Mouse (Mus musculus) kidney, embryonic 15.5 days (tissue): Measurements from ENCODE around the gene Sipa1l3. TPM values are rescaled to one million over a fixed set of nuclear protein-coding genes. Genes with fewer than 3 reads are reported as not detected.

ENCODE experiments used
- ATAC-seq: fragments of 200-750 bp; cut with Nextera tagmentation; replicated peaks from 2 replicates; pipeline ENCODE4 v1.8.0; 2017; ENCODE audit warnings: moderate TSS enrichment; ENCODE audit not compliant: low FRiP score
- H3K27ac ChIP-seq: fragments of 300-500 bp; sonication (generic); 2 replicates; pipeline ENCODE4 v1.5.1; 2015; ENCODE audit warnings: mild to moderate bottlenecking, inconsistent platforms
- H3K27me3 ChIP-seq: fragments of 300-500 bp; sonication (generic); 2 replicates; pipeline ENCODE4 v1.6.1; 2015; ENCODE audit warnings: inconsistent platforms
- H3K36me3 ChIP-seq: fragments of 300-500 bp; sonication (generic); 2 replicates; pipeline ENCODE4 v1.6.1; 2015; ENCODE audit warnings: inconsistent platforms
- H3K4me1 ChIP-seq: fragments of 300-500 bp; sonication (generic); 2 replicates; pipeline ENCODE4 v1.6.1; 2015; ENCODE audit warnings: inconsistent platforms
- H3K4me2 ChIP-seq: fragments of 300-500 bp; sonication (generic); 2 replicates; pipeline ENCODE4 v1.6.1; 2015; ENCODE audit warnings: moderate library complexity, mild to moderate bottlenecking, inconsistent platforms
- H3K4me3 ChIP-seq: fragments of 300-500 bp; sonication (generic); replicated peaks from 2 replicates; pipeline ENCODE4 v1.5.1; 2015; ENCODE audit warnings: mild to moderate bottlenecking, inconsistent platforms
- H3K9ac ChIP-seq: fragments of 300-500 bp; sonication (generic); 2 replicates; pipeline ENCODE4 v1.6.1; 2015; ENCODE audit warnings: mild to moderate bottlenecking, inconsistent platforms
- H3K9me3 ChIP-seq: fragments of 300-500 bp; sonication (generic); replicated peaks from 2 replicates; pipeline ENCODE4 v1.6.1; 2016; ENCODE audit warnings: inconsistent platforms
- WGBS: fragments of 180-500 bp; shearing (Covaris S2); methylation state at CpG from one replicate; pipeline ENCODE4 v1.1.7; 2015; ENCODE audit warnings: mixed read lengths; 5-methylcytosine and 5-hydroxymethylcytosine counted together
- polyA plus RNA-seq: library from polyadenylated mRNA; unstranded; fragments of >200 nt; fragmentation: Nextera tagmentation; extraction: Ambion mirVana; gene quantifications from 2 replicates; pipeline ENCODE4 v1.2.1, GENCODE M21; 2015

Gene Sipa1l3
- polyA plus RNA-seq, 1 experiment from 2014 or later = 14.4 TPM

- H3K9me3 ChIP-seq = no peaks in the 10 kb centered on the region
- peaks cover 48% of the 10 kb centered on the region for H3K4me1 ChIP-seq
- WGBS = 84% methylated on average over 13 of the region's 13 CpGs
Observed at GRCm38 (mm10) chr7:29314844-29315628, 203.4 kb downstream of the Sipa1l3 start.

GRCm38 (mm10) chr7:29313572-29314261 lies 204.7 kb downstream of the Sipa1l3 start:
- no peaks in the 10 kb centered on the region for H3K36me3 ChIP-seq
- ATAC-seq = no peak
- no peak overlapping the region for H3K27ac ChIP-seq
- WGBS = 51% methylated on average over 9 of the region's 9 CpGs
- H3K4me1 ChIP-seq = peaks cover 46% of the 10 kb centered on the region
- no peak overlapping the region for H3K9ac ChIP-seq
- peaks cover 36% of the 10 kb centered on the region for H3K27me3 ChIP-seq
- no peaks in the 10 kb centered on the region for H3K9me3 ChIP-seq
- no peak overlapping the region for H3K4me3 ChIP-seq
- H3K4me2 ChIP-seq = no peak overlapping the region

More at GRCm38 (mm10) chr7:29314844-29315628, 203.4 kb downstream of the Sipa1l3 start:
- no peak overlapping the region for H3K4me3 ChIP-seq
- no peak for ATAC-seq
- peaks cover 31% of the 10 kb centered on the region for H3K27me3 ChIP-seq
- H3K36me3 ChIP-seq = no peaks in the 10 kb centered on the region
- H3K9ac ChIP-seq = no peak overlapping the region
- no peak overlapping the region for H3K4me2 ChIP-seq
- no peak overlapping the region for H3K27ac ChIP-seq

- Histone ChIP-seq H3K27me3 (peaks cover 38% of the 10 kb centered on the region), H3K9me3 (no peaks in the 10 kb centered on the region), H3K4me3 (no peak overlapping the region), H3K36me3 (no peaks in the 10 kb centered on the region), H3K4me1 (peaks cover 46% of the 10 kb centered on the region), H3K4me2 (no peak overlapping the region), H3K27ac (no peak overlapping the region), H3K9ac (no peak overlapping the region)
- 23% methylated on average over 9 of the region's 9 CpGs for WGBS
- no peak for ATAC-seq
Observed at GRCm38 (mm10) chr7:29313051-29313450, 205.4 kb downstream of the Sipa1l3 start.

GRCm38 (mm10) chr7:29309749-29310148 lies 208.7 kb downstream of the Sipa1l3 start:
- peak overlapping the region; percentile 57; the same call in 1 of the 2 replicates for H3K9ac ChIP-seq
- no peak overlapping the region for H3K27ac ChIP-seq
- peaks cover 60% of the 10 kb centered on the region for H3K27me3 ChIP-seq
- peak overlapping the region; percentile 48 for H3K4me3 ChIP-seq
- peak overlapping the region; percentile 99 for H3K4me2 ChIP-seq
- 4% methylated on average over 5 of the region's 5 CpGs for WGBS
- no peaks in the 10 kb centered on the region for H3K9me3 ChIP-seq
- H3K4me1 ChIP-seq = peaks cover 41% of the 10 kb centered on the region
- no peaks in the 10 kb centered on the region for H3K36me3 ChIP-seq
- no peak for ATAC-seq

GRCm38 (mm10) chr7:29309221-29309721 lies 209.2 kb downstream of the Sipa1l3 start:
- Histone ChIP-seq H3K4me2 (peak overlapping the region; percentile 99), H3K9ac (peak overlapping the region; percentile 57), H3K4me3 (peak overlapping the region; percentile 48), H3K27me3 (peaks cover 65% of the 10 kb centered on the region), H3K4me1 (peaks cover 46% of the 10 kb centered on the region), H3K36me3 (no peaks in the 10 kb centered on the region), H3K27ac (no peak overlapping the region), H3K9me3 (no peaks in the 10 kb centered on the region)
- under 1% methylated on average over 36 of the region's 36 CpGs for WGBS
- ATAC-seq = no peak

- Histone ChIP-seq H3K9ac (peak overlapping the region; percentile 50), H3K9me3 (no peaks in the 10 kb centered on the region), H3K27ac (no peak overlapping the region), H3K4me2 (peak overlapping the region; percentile 99), H3K4me1 (peaks cover 49% of the 10 kb centered on the region), H3K4me3 (peak overlapping the region; percentile 62), H3K36me3 (no peaks in the 10 kb centered on the region), H3K27me3 (peaks cover 83% of the 10 kb centered on the region)
- WGBS = 1% methylated on average over 42 of the region's 42 CpGs
- peak; percentile 87 for ATAC-seq
Observed at GRCm38 (mm10) chr7:29307350-29308104, 210.9 kb downstream of the Sipa1l3 start.

- H3K36me3 ChIP-seq = no peaks in the 10 kb centered on the region
- H3K27me3 ChIP-seq = peaks cover 91% of the 10 kb centered on the region
- H3K9me3 ChIP-seq = no peaks in the 10 kb centered on the region
- H3K27ac ChIP-seq = no peak overlapping the region
- WGBS = 22% methylated on average over 7 of the region's 7 CpGs
- no peak overlapping the region for H3K9ac ChIP-seq
- H3K4me3 ChIP-seq = no peak overlapping the region; the same call in 1 of the 2 replicates
- no peak for ATAC-seq
- peak overlapping the region; percentile 99; the same call in 1 of the 2 replicates for H3K4me2 ChIP-seq
- peaks cover 49% of the 10 kb centered on the region for H3K4me1 ChIP-seq
Observed at GRCm38 (mm10) chr7:29306619-29307018, 211.8 kb downstream of the Sipa1l3 start.

- no peak overlapping the region for H3K9ac ChIP-seq
- ATAC-seq = no peak
- H3K4me3 ChIP-seq = no peak overlapping the region
- no peak overlapping the region for H3K4me2 ChIP-seq
- no peaks in the 10 kb centered on the region for H3K36me3 ChIP-seq
- H3K27ac ChIP-seq = no peak overlapping the region
- 50% methylated on average over 7 of the region's 7 CpGs for WGBS
- H3K27me3 ChIP-seq = peaks cover 85% of the 10 kb centered on the region
- peaks cover 51% of the 10 kb centered on the region for H3K4me1 ChIP-seq
- no peaks in the 10 kb centered on the region for H3K9me3 ChIP-seq
Observed at GRCm38 (mm10) chr7:29306108-29306507, 212.3 kb downstream of the Sipa1l3 start.

- peak overlapping the region; percentile 51; the same call in 1 of the 2 replicates for H3K9ac ChIP-seq
- H3K27me3 ChIP-seq = peaks cover 79% of the 10 kb centered on the region
- no peak overlapping the region for H3K27ac ChIP-seq
- peaks cover 51% of the 10 kb centered on the region for H3K4me1 ChIP-seq
- peak overlapping the region; percentile 63 for H3K4me3 ChIP-seq
- H3K36me3 ChIP-seq = no peaks in the 10 kb centered on the region
- no peaks in the 10 kb centered on the region for H3K9me3 ChIP-seq
- ATAC-seq = no peak
- 31% methylated on average over 9 of the region's 9 CpGs for WGBS
- H3K4me2 ChIP-seq = peak overlapping the region; percentile 99
Observed at GRCm38 (mm10) chr7:29305263-29305988, 213.0 kb downstream of the Sipa1l3 start.

- Histone ChIP-seq H3K9me3 (no peaks in the 10 kb centered on the region), H3K4me3 (peak overlapping the region; percentile 63), H3K27me3 (peaks cover 71% of the 10 kb centered on the region), H3K27ac (no peak overlapping the region), H3K9ac (peak overlapping the region; percentile 51), H3K4me1 (peaks cover 49% of the 10 kb centered on the region), H3K4me2 (peak overlapping the region; percentile 99), H3K36me3 (no peaks in the 10 kb centered on the region)
- ATAC-seq = no peak
- WGBS = 2% methylated on average over 48 of the region's 48 CpGs
Observed at GRCm38 (mm10) chr7:29304463-29305262, 213.8 kb downstream of the Sipa1l3 start.
